Mouse (Mus musculus) cerebellum, adult 18-20 months (tissue): ENCODE results near the gene Rgmb.

Source experiments
- DNase-seq, 2 experiments: peaks; one replicate each; pipeline ENCODE4 v3.0.0; 2021

The Rgmb gene

GRCm38 (mm10) chr17:15830766-15831644 lies at the start of gene Rgmb:
TSS of gene Rgmb (minus strand) at chr17:15831039.
- peak; percentile 47 to 59 for DNase-seq

- no peak for DNase-seq
These were observed 43.9 kb upstream of the Rgmb start for GRCm38 (mm10) chr17:15874765-15875164.

- DNase-seq = no peak
These were observed 41.3 kb upstream of the Rgmb start for GRCm38 (mm10) chr17:15872093-15872492.

GRCm38 (mm10) chr17:15865249-15865648 lies 34.4 kb upstream of the Rgmb start:
- no peak for DNase-seq

GRCm38 (mm10) chr17:15862355-15862754 lies 31.5 kb upstream of the Rgmb start:
- DNase-seq = peak; percentile 30 to 42

- DNase-seq = no peak
These were observed 22.3 kb upstream of the Rgmb start for GRCm38 (mm10) chr17:15853121-15853520.

- DNase-seq = no peak
These were observed 19.7 kb upstream of the Rgmb start for GRCm38 (mm10) chr17:15850544-15850943.

- DNase-seq = no peak
These were observed 10.6 kb upstream of the Rgmb start for GRCm38 (mm10) chr17:15841425-15841824.

- no peak for DNase-seq
These were observed 1.6 kb upstream of the Rgmb start for GRCm38 (mm10) chr17:15832398-15832797.

- DNase-seq = peak; percentile 56 to 62
These were observed 971 bp upstream of the Rgmb start for GRCm38 (mm10) chr17:15831810-15832209.

- DNase-seq = peak in 1 of 2 experiments; percentile 35
These were observed 571 bp downstream of the Rgmb start for GRCm38 (mm10) chr17:15830171-15830765.

GRCm38 (mm10) chr17:15829198-15830170 lies 1.4 kb downstream of the Rgmb start:
- peak; percentile 41 to 52 for DNase-seq

GRCm38 (mm10) chr17:15828131-15828917 lies 2.5 kb downstream of the Rgmb start:
- DNase-seq = no peak

GRCm38 (mm10) chr17:15826928-15827327 lies 3.9 kb downstream of the Rgmb start:
- DNase-seq = peak; percentile 37 to 58

- DNase-seq = peak; percentile 99 to 100
These were observed 4.4 kb downstream of the Rgmb start for GRCm38 (mm10) chr17:15826444-15826909.

GRCm38 (mm10) chr17:15825481-15826396 lies 5.1 kb downstream of the Rgmb start:
- peak; percentile 57 to 76 for DNase-seq

- no peak for DNase-seq
These were observed 6.0 kb downstream of the Rgmb start for GRCm38 (mm10) chr17:15824854-15825253.

GRCm38 (mm10) chr17:15824337-15824736 lies 6.5 kb downstream of the Rgmb start:
- DNase-seq = peak; percentile 60

- DNase-seq = peak in 1 of 2 experiments; percentile 49
These were observed 7.0 kb downstream of the Rgmb start for GRCm38 (mm10) chr17:15823838-15824237.

GRCm38 (mm10) chr17:15823215-15823614 lies 7.6 kb downstream of the Rgmb start:
- DNase-seq = no peak

GRCm38 (mm10) chr17:15822376-15822775 lies 8.5 kb downstream of the Rgmb start:
- no peak for DNase-seq
